Mouse (Mus musculus) hindbrain, embryonic 15.5 days (tissue): ENCODE measurements around the gene Lzts3. TPM values are rescaled to one million over a fixed set of nuclear protein-coding genes. Genes with fewer than 3 reads are reported as not detected.

Experiments
- ATAC-seq: fragments of 200-750 bp; cut with Nextera tagmentation; 2 replicates; pipeline ENCODE4 v1.8.0; 2017; ENCODE audit warnings: low read depth, moderate number of reproducible peaks, moderate TSS enrichment; ENCODE audit not compliant: low FRiP score
- H3K27ac ChIP-seq: fragments of 300-500 bp; sonication (generic); replicated peaks from 2 replicates; pipeline ENCODE4 v1.5.1; 2015; ENCODE audit warnings: mild to moderate bottlenecking, inconsistent platforms
- H3K27me3 ChIP-seq: fragments of 300-500 bp; sonication (generic); 2 replicates; pipeline ENCODE4 v1.6.1; 2015; ENCODE audit warnings: control low read depth, inconsistent platforms
- H3K36me3 ChIP-seq: fragments of 300-500 bp; sonication (generic); 2 replicates; pipeline ENCODE4 v1.6.1; 2015; ENCODE audit warnings: control low read depth, inconsistent platforms
- H3K4me1 ChIP-seq: fragments of 300-500 bp; sonication (generic); replicated peaks from 2 replicates; pipeline ENCODE4 v1.6.1; 2015; ENCODE audit warnings: control low read depth, inconsistent platforms
- H3K4me2 ChIP-seq: fragments of 300-500 bp; sonication (generic); 2 replicates; pipeline ENCODE4 v1.6.1; 2015; ENCODE audit warnings: moderate library complexity, mild to moderate bottlenecking, inconsistent platforms
- H3K4me3 ChIP-seq: fragments of 300-500 bp; sonication (generic); 2 replicates; pipeline ENCODE4 v1.5.1; 2015; ENCODE audit warnings: mild to moderate bottlenecking, inconsistent platforms
- H3K9ac ChIP-seq: fragments of 300-500 bp; sonication (generic); 2 replicates; pipeline ENCODE4 v1.6.1; 2015; ENCODE audit warnings: inconsistent platforms
- H3K9me3 ChIP-seq: fragments of 300-500 bp; sonication (generic); 2 replicates; pipeline ENCODE4 v1.6.1; 2016; ENCODE audit warnings: control low read depth, inconsistent platforms
- WGBS: fragments of 180-500 bp; shearing (Covaris S2); methylation state at CpG from one replicate; pipeline ENCODE4 v1.1.7; 2015; 5-methylcytosine and 5-hydroxymethylcytosine counted together
- polyA plus RNA-seq: library from polyadenylated mRNA; unstranded; fragments of >200 nt; fragmentation: Nextera tagmentation; extraction: Ambion mirVana; gene quantifications from 2 replicates; pipeline ENCODE4 v1.2.1, GENCODE M21; 2015

The Lzts3 gene
- polyA plus RNA-seq, result 17.9 and 19.8 TPM in 2 replicates

GRCm38 (mm10) chr2:130642684-130643369 is at the start of gene Lzts3:
Gene Lzts3, minus strand, starts transcription at chr2:130642803.
- Histone ChIP-seq H3K4me1 (peaks cover 22% of the 10 kb centered on the region), H3K9ac (peak within 1 kb of the TSS; percentile 91), H3K4me3 (peak within 1 kb of the TSS; percentile 93), H3K4me2 (peak within 1 kb of the TSS; percentile 81), H3K36me3 (peaks cover 7% of the 10 kb centered on the region; the same call in 1 of the 2 replicates), H3K27ac (peak within 1 kb of the TSS; percentile 88), H3K27me3 (no peaks in the 10 kb centered on the region; the same call in 1 of the 2 replicates), H3K9me3 (no peaks in the 10 kb centered on the region)
- ATAC-seq, result peak; percentile 95
- WGBS, result 4% methylated on average over 24 of the region's 40 CpGs

- Histone ChIP-seq H3K4me2 (no peak overlapping the region), H3K27me3 (no peaks in the 10 kb centered on the region), H3K9me3 (no peaks in the 10 kb centered on the region), H3K4me3 (no peak overlapping the region), H3K27ac (no peak overlapping the region), H3K9ac (no peak overlapping the region), H3K36me3 (no peaks in the 10 kb centered on the region), H3K4me1 (no peaks in the 10 kb centered on the region)
- ATAC-seq, result no peak
- WGBS, result 90% methylated on average over 2 of the region's 2 CpGs
Measured at GRCm38 (mm10) chr2:130689011-130689410, 46.4 kb upstream of the Lzts3 start.

GRCm38 (mm10) chr2:130685426-130685825 is 42.8 kb upstream of the Lzts3 start:
- Histone ChIP-seq H3K36me3 (peaks cover 13% of the 10 kb centered on the region), H3K9me3 (no peaks in the 10 kb centered on the region), H3K27me3 (no peaks in the 10 kb centered on the region), H3K4me3 (no peak overlapping the region), H3K27ac (no peak overlapping the region), H3K9ac (no peak overlapping the region), H3K4me1 (no peaks in the 10 kb centered on the region), H3K4me2 (no peak overlapping the region)
- ATAC-seq, result no peak
- 92% methylated on average over 9 of the region's 9 CpGs for WGBS

GRCm38 (mm10) chr2:130681531-130681930 is 38.9 kb upstream of the Lzts3 start:
- no peaks in the 10 kb centered on the region for H3K27me3 ChIP-seq
- H3K4me3 ChIP-seq, result no peak overlapping the region
- H3K36me3 ChIP-seq, result peaks cover 50% of the 10 kb centered on the region
- H3K4me2 ChIP-seq, result no peak overlapping the region
- ATAC-seq, result no peak
- 87% methylated on average over 3 of the region's 3 CpGs for WGBS
- H3K4me1 ChIP-seq, result no peaks in the 10 kb centered on the region
- no peak overlapping the region for H3K27ac ChIP-seq
- no peak overlapping the region for H3K9ac ChIP-seq
- no peaks in the 10 kb centered on the region for H3K9me3 ChIP-seq

DNA sequence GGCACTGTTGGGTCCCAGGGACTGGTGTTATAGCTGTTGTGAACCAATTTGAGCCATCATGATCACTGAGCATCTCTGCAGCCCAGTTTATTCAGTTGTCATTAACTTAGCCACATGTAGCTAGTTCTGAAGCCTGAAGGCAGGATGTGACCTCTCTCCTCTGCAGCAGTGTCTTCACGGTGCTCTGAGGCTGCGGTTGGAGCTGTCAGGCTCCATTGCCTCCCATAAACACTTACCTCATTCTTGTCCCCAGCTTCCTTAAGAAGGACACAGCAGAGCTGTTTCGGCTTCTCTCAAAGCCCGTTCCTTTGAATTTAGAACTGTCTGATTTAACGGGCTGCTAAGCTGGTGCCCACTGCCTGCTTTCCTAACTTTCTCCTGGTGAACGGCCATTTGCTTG is 37.3 kb upstream of the Lzts3 start:
- no peak overlapping the region for H3K9ac ChIP-seq
- no peaks in the 10 kb centered on the region for H3K9me3 ChIP-seq
- WGBS, result 88% methylated on average over 6 of the region's 6 CpGs
- no peaks in the 10 kb centered on the region for H3K27me3 ChIP-seq
- no peak overlapping the region for H3K27ac ChIP-seq
- no peak for ATAC-seq
- no peak overlapping the region for H3K4me2 ChIP-seq
- H3K4me3 ChIP-seq, result no peak overlapping the region
- H3K36me3 ChIP-seq, result peaks cover 66% of the 10 kb centered on the region
- H3K4me1 ChIP-seq, result no peaks in the 10 kb centered on the region

GRCm38 (mm10) chr2:130679154-130679553 is 36.6 kb upstream of the Lzts3 start:
- WGBS, result 99% methylated on average over 12 of the region's 12 CpGs
- Histone ChIP-seq H3K9ac (no peak overlapping the region), H3K4me1 (no peaks in the 10 kb centered on the region), H3K9me3 (no peaks in the 10 kb centered on the region), H3K4me3 (no peak overlapping the region), H3K27me3 (no peaks in the 10 kb centered on the region), H3K4me2 (no peak overlapping the region), H3K36me3 (peaks cover 71% of the 10 kb centered on the region), H3K27ac (no peak overlapping the region)
- ATAC-seq, result no peak

DNA sequence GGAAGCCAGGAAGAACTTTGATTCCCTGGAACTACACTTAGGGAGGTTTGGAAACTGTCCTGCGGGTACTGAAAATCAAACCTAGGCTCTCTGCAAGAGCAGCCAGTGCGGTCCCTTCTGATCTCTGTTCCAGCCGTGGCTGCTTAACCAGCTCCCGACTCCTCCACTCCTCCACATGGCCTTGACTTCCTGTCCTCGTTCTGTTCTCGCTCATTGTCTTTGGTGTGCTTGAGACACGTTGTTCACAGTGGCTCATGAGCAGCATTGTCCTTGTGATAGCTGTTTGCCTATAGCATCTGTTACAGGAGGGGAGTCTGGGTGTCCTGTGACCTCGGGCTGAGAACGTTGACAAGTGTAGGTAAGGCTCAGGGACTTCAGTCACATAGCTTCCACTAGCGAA is 34.6 kb upstream of the Lzts3 start:
- Histone ChIP-seq H3K4me3 (no peak overlapping the region), H3K9me3 (no peaks in the 10 kb centered on the region), H3K27ac (no peak overlapping the region), H3K9ac (no peak overlapping the region), H3K27me3 (no peaks in the 10 kb centered on the region), H3K4me1 (no peaks in the 10 kb centered on the region), H3K36me3 (peaks cover 89% of the 10 kb centered on the region), H3K4me2 (no peak overlapping the region)
- ATAC-seq, result no peak
- WGBS, result 90% methylated on average over 10 of the region's 10 CpGs

DNA sequence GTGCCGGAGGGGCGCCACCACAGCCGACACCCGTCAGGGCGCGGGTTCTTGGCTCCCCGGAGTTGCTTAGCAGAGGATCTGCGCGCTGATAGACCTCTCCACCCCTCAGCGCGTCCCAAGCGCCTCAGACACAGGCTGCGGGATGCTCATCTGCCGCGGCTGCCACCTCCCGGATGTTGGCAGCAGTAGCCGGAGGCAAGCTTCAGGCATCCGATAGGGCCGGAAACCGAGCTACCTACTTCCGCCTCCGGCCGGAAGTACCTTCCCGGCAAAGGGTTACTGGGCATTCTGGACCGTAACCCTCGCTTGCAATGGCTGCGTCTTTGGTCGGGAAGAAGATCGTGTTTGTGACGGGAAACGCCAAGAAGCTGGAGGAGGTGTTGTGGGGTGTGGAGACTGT is 25.0 kb upstream of the Lzts3 start, which contains the start of gene Itpa:
Itpa (plus strand) TSS at position 52 of the 400 bp plus-strand sequence.
- peak within 1 kb of the TSS; percentile 60 for H3K4me2 ChIP-seq
- H3K27me3 ChIP-seq, result no peaks in the 10 kb centered on the region
- H3K4me3 ChIP-seq, result peak within 1 kb of the TSS; percentile 62
- H3K4me1 ChIP-seq, result peaks cover 40% of the 10 kb centered on the region
- H3K36me3 ChIP-seq, result peaks cover 13% of the 10 kb centered on the region
- WGBS, result 1% methylated on average over 31 of the region's 31 CpGs
- peak within 1 kb of the TSS; percentile 65 for H3K9ac ChIP-seq
- H3K27ac ChIP-seq, result peak within 1 kb of the TSS; percentile 81
- peak; percentile 77 for ATAC-seq
- no peaks in the 10 kb centered on the region for H3K9me3 ChIP-seq

GRCm38 (mm10) chr2:130664102-130664701 is 21.6 kb upstream of the Lzts3 start, which contains the start of gene Ddrgk1:
Gene Ddrgk1, minus strand, starts transcription at chr2:130664659.
- ATAC-seq, result peak; percentile 96
- Histone ChIP-seq H3K36me3 (peaks cover 11% of the 10 kb centered on the region; the same call in 1 of the 2 replicates), H3K9ac (peak within 1 kb of the TSS; percentile 69), H3K27me3 (no peaks in the 10 kb centered on the region), H3K4me1 (peaks cover 40% of the 10 kb centered on the region), H3K4me3 (peak within 1 kb of the TSS; percentile 57), H3K4me2 (peak within 1 kb of the TSS; percentile 67), H3K9me3 (no peaks in the 10 kb centered on the region), H3K27ac (peak within 1 kb of the TSS; percentile 98)
- WGBS, result under 1% methylated on average over 40 of the region's 40 CpGs

- ATAC-seq, result no peak
- peaks cover 32% of the 10 kb centered on the region for H3K4me1 ChIP-seq
- H3K27me3 ChIP-seq, result no peaks in the 10 kb centered on the region
- H3K36me3 ChIP-seq, result peaks cover 17% of the 10 kb centered on the region
- peak overlapping the region; percentile 67 for H3K4me2 ChIP-seq
- H3K27ac ChIP-seq, result peak overlapping the region; percentile 98
- H3K9me3 ChIP-seq, result no peaks in the 10 kb centered on the region
- H3K4me3 ChIP-seq, result peak overlapping the region; percentile 57
- H3K9ac ChIP-seq, result peak overlapping the region; percentile 69
- 91% methylated on average over 11 of the region's 11 CpGs for WGBS
Measured at GRCm38 (mm10) chr2:130663342-130663741, 20.7 kb upstream of the Lzts3 start.

- peaks cover 58% of the 10 kb centered on the region for H3K36me3 ChIP-seq
Measured at GRCm38 (mm10) chr2:130658530-130658929, 15.9 kb upstream of the Lzts3 start.

DNA sequence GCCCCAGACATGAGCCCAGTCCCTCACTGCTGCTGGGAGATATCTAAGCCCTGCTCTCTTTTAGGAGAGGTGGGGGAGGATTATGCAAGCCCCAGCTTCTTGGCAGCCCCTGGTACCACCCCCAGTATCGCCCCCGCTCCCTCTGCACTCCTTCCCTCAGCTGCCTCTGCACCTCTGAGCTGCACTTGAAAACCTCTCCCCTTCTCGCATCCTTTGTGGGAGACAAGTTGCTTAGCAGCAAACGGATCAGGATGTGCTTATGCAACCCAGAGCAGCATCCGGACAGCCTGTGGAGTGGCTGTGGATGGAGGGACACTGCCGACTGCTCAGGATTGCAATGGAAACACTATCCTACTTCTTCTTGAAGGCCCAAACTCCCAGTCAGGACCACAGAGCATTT is 14.9 kb upstream of the Lzts3 start:
- H3K9me3 ChIP-seq, result no peaks in the 10 kb centered on the region
- WGBS, result 89% methylated on average over 6 of the region's 6 CpGs
- H3K4me2 ChIP-seq, result no peak overlapping the region
- H3K9ac ChIP-seq, result no peak overlapping the region
- no peak for ATAC-seq
- H3K27me3 ChIP-seq, result no peaks in the 10 kb centered on the region
- H3K36me3 ChIP-seq, result peaks cover 67% of the 10 kb centered on the region
- H3K4me3 ChIP-seq, result no peak overlapping the region
- H3K4me1 ChIP-seq, result peaks cover 6% of the 10 kb centered on the region; the same call in 1 of the 2 replicates
- no peak overlapping the region for H3K27ac ChIP-seq

More at GRCm38 (mm10) chr2:130658530-130658929, 15.9 kb upstream of the Lzts3 start:
- Histone ChIP-seq H3K4me2 (no peak overlapping the region), H3K4me3 (no peak overlapping the region), H3K27me3 (no peaks in the 10 kb centered on the region), H3K9ac (no peak overlapping the region), H3K4me1 (peaks cover 16% of the 10 kb centered on the region), H3K9me3 (no peaks in the 10 kb centered on the region), H3K27ac (no peak overlapping the region)
- WGBS, result 97% methylated on average over 10 of the region's 10 CpGs
- ATAC-seq, result no peak
